Mouse (Mus musculus) forebrain, embryonic 16.5 days (tissue): ENCODE measurements around the gene Ttc27. TPM values are rescaled to one million over a fixed set of nuclear protein-coding genes. Genes with fewer than 3 reads are reported as not detected.

Experiments used
- polyA plus RNA-seq: library from polyadenylated mRNA; unstranded; fragments of >200 nt; fragmentation: Nextera tagmentation; extraction: Ambion mirVana; gene quantifications from 2 replicates; pipeline ENCODE4 v1.2.1, GENCODE M21; 2015

Gene Ttc27
- polyA plus RNA-seq, 1 experiment from 2014 or later = 17.9 TPM

Other genes with a start within 250 kb of the Ttc27 start
- gene Yipf4, start 228.2 kb upstream of the Ttc27 start, polyA plus RNA-seq = 50.4 and 62.0 TPM in 2 replicates
- gene Birc6, start 189.4 kb upstream of the Ttc27 start, polyA plus RNA-seq = 90.9 and 95.5 TPM in 2 replicates